Mouse (Mus musculus) ES-CJ7 (cell line): ENCODE results near the gene Zswim8.

Source experiments
- DNase-seq: peaks from one replicate; pipeline ENCODE4 v3.0.0; 2011; ENCODE audit warnings: low read depth, low spot score

Gene Zswim8

GRCm38 (mm10) chr14:20771941-20772340 lies 64.6 kb downstream of the Zswim8 start:
- no peak for DNase-seq

GRCm38 (mm10) chr14:20772808-20773207 lies 65.5 kb downstream of the Zswim8 start:
- DNase-seq, result no peak
